Mouse (Mus musculus) liver, adult 2 months (tissue): ENCODE data around the gene Pcgf6.

ENCODE experiments used
- CTCF ChIP-seq: fragments of 200-500 bp; IDR thresholded peaks from 2 replicates; pipeline ENCODE4 v1.5.1; 2011; ENCODE audit warnings: low read depth, low read length, control low read depth
- POLR2A ChIP-seq: fragments of 200-500 bp; IDR thresholded peaks from 2 replicates; pipeline ENCODE4 v1.6.1; 2011; ENCODE audit warnings: low read length, control low read depth; ENCODE audit not compliant: insufficient read depth; ENCODE audit errors: extremely low read depth

- TF ChIP-seq CTCF (no peak), POLR2A (no peak)
Measured at GRCm38 (mm10) chr19:46989479-46990152, 61.1 kb downstream of the Pcgf6 start.
